Mouse (Mus musculus): ENCODE measurements around the gene Siah3. TPM values are rescaled to one million over a fixed set of nuclear protein-coding genes. Genes with fewer than 3 reads are reported as not detected.

Siah3 gene
- total and polyA plus RNA-seq, 3 experiments = 0.04 to 0.29 TPM; not detected in 1

DNA sequence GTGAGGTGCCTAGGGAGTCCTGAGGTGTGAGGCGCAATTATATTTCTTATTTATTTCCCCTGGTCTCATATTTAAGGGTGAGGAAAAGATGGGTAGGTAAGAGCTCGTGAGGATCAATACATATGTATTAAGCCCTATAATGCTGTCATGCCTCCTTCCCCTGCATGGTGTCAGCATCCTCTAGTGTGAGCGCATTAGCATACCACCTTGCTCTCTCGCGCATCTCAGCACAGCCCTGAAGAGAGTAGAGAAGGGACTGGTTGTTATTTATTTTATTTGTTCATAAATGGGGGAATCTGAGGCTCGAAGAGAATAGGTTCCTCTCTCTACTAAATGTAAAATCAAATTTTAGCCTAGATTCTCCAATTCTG is 27.4 kb downstream of the Siah3 start (continued):
- no peak for TF ChIP-seq GABPA (IDR thresholded peaks at IDR 0.05; ENCODE audit: low read depth, low read length)
- no peak for TF ChIP-seq CHD1 (IDR thresholded peaks at IDR 0.05; ENCODE audit: low read depth, low read length)

DNA sequence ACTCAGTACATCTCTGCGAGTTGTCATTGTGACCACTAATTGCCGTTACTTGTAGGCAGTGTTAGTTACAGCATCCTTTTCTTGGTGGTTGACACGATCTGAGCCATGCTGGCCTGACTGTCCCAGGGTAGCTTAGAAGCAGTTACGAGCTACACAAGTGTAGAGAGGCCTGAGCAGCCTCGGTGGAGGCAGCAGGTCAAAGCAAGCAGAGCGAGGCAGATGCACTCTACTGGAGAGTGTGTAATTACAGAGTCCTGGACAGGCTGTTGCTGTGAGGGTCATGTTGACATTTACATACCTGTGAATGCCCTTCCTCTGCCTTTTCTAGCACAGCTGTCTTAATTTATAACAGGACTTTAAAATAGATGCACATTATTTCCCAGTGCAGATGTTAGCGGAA is 32.1 kb downstream of the Siah3 start:
- no peak for DNase-seq (ENCODE audit: low read depth, low spot score)
- no peaks in the 10 kb centered on the region for H3K4me1 ChIP-seq (ENCODE audit: control insufficient read depth in 1 of 2, insufficient read depth in 2 of 2, low read length in 2 of 2)
- H3K27ac ChIP-seq (ENCODE audit: control insufficient read depth, low read depth, low read length) = no peak overlapping the region
- H3K4me3 ChIP-seq (ENCODE audit: control insufficient read depth in 1 of 2, insufficient read depth in 1 of 2, low read depth in 2 of 2, low read length in 2 of 2) = no peak overlapping the region
- H3K9me3 ChIP-seq (replicated peaks; ENCODE audit: insufficient read depth, low read length) = no peaks in the 10 kb centered on the region
- H3K36me3 ChIP-seq (ENCODE audit: control insufficient read depth in 1 of 2, insufficient read depth in 2 of 2, low read length in 2 of 2) = no peaks in the 10 kb centered on the region
- no peaks in the 10 kb centered on the region for H3K79me2 ChIP-seq (ENCODE audit: control insufficient read depth, insufficient read depth, low read length, poor library complexity)
- TF ChIP-seq CTCF (IDR thresholded peaks at IDR 0.05 in 2 of 3, conservative IDR thresholded peaks at IDR 0.05 in 1 of 3; ENCODE audit: control insufficient read depth in 1 of 3, insufficient read depth in 1 of 3, low read depth in 2 of 3, low read length in 3 of 3, poor library complexity in 1 of 3, severe bottlenecking in 1 of 3) = no peak
- no peak for TF ChIP-seq MEF2A (IDR thresholded peaks at IDR 0.05; ENCODE audit: extremely low read depth, insufficient replicate concordance, low read depth, low read length, poor library complexity, severe bottlenecking)
- no peak for TF ChIP-seq RAD21 (IDR thresholded peaks at IDR 0.05; ENCODE audit: low read depth, low read length)
- TF ChIP-seq MXI1 (IDR thresholded peaks at IDR 0.05; ENCODE audit: low read depth, low read length) = no peak
- TF ChIP-seq USF1 (IDR thresholded peaks at IDR 0.05; ENCODE audit: low read depth, low read length) = no peak
- peaks cover 5 to 9% of the 10 kb centered on the region in 2 experiments; a peak in 3 of 4 replicates for H3K27me3 ChIP-seq (ENCODE audit: control insufficient read depth in 1 of 2, insufficient read depth in 2 of 2, low read length in 2 of 2)
- no peak overlapping the region for H3K9ac ChIP-seq (ENCODE audit: control insufficient read depth, low read depth, low read length, poor library complexity, severe bottlenecking)

DNA sequence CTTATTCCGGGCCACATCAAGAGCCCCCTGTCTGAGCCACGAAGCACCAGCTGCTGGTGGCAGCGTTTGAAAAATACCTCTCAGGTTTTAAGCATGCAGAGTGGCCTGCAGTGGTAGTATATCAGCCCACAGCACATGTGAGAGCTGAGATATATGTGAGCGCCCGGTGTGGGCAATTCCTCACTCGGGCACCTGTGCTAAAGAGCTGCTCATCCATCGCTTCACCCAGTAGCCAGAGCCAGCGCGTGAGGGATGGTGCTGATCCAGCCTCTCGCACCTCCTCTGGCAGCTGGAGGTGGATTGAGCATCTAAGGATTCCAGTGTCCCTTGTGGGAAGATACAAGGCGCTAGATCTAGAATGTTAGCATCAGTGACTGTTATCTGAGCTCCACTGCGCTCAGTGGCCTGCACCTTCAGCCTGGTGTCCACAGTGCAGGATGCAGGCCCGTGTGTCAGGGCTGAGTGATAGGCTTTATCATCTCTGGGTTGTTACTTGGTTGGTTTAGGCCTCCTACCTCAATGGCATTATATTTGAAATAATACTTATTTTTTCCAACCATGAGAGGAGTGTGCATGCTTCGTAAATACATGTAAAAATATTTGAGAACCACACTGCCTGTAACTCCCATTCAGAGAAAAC is 37.9 kb downstream of the Siah3 start:
- H3K27ac ChIP-seq (ENCODE audit: control insufficient read depth, low read depth, low read length) = no peak overlapping the region
- TF ChIP-seq SMC3 (IDR thresholded peaks at IDR 0.05; ENCODE audit: low read depth, low read length) = no peak
- TF ChIP-seq POLR2AphosphoS5 (IDR thresholded peaks at IDR 0.05; ENCODE audit: borderline replicate concordance, low read depth, low read length) = no peak
- no peak for TF ChIP-seq CHD2 (IDR thresholded peaks at IDR 0.05; ENCODE audit: low read length)
- TF ChIP-seq NRF1 (IDR thresholded peaks at IDR 0.05; ENCODE audit: insufficient read depth, low read depth, low read length, poor library complexity, severe bottlenecking) = no peak
- TF ChIP-seq MXI1 (IDR thresholded peaks at IDR 0.05; ENCODE audit: low read depth, low read length) = no peak
- TF ChIP-seq ELF1 (IDR thresholded peaks at IDR 0.05; ENCODE audit: low read depth, low read length) = no peak
- H3K36me3 ChIP-seq (ENCODE audit: control insufficient read depth in 1 of 2, insufficient read depth in 2 of 2, low read length in 2 of 2) = no peaks in the 10 kb centered on the region
- no peak for DNase-seq (ENCODE audit: low read depth, low spot score)
- H3K4me1 ChIP-seq (ENCODE audit: control insufficient read depth in 1 of 2, insufficient read depth in 2 of 2, low read length in 2 of 2) = no peaks in the 10 kb centered on the region
- H3K9me3 ChIP-seq (replicated peaks; ENCODE audit: insufficient read depth, low read length) = no peaks in the 10 kb centered on the region
- H3K9ac ChIP-seq (ENCODE audit: control insufficient read depth, low read depth, low read length, poor library complexity, severe bottlenecking) = no peak overlapping the region
- no peaks in the 10 kb centered on the region for H3K79me2 ChIP-seq (ENCODE audit: control insufficient read depth, insufficient read depth, low read length, poor library complexity)
- H3K4me3 ChIP-seq (ENCODE audit: control insufficient read depth in 1 of 2, insufficient read depth in 1 of 2, low read depth in 2 of 2, low read length in 2 of 2) = no peak overlapping the region
- H3K27me3 ChIP-seq (ENCODE audit: control insufficient read depth in 1 of 2, insufficient read depth in 2 of 2, low read length in 2 of 2) = peaks cover 1 to 4% of the 10 kb centered on the region in 2 experiments; a peak in 2 of 4 replicates

Data from MEL (cell line).